Mouse (Mus musculus) T-helper 2 cell (primary cell): ENCODE data around the gene Tspear.
"Not testable (repeated sequence)": the region's sequence is repeated elsewhere in the genome, so short reads cannot be mapped to it uniquely, and the experiment has no call there.

Source experiments
- in situ Hi-C: fragments of 300-600 bp; cut with MboI, MseI; formaldehyde crosslinking; loops from one replicate; pipeline ENCODE4 v1.15.1; 2025; ENCODE audit warnings: high pct_unique_total_duplicates

Gene Tspear

GRCm38 (mm10) chr10:77709831-77710230 is 23.5 kb downstream of the Tspear start:
- in situ Hi-C loops: no loop called here

GRCm38 (mm10) chr10:77711157-77711556 is 24.8 kb downstream of the Tspear start, which contains the start of gene Gm10024:
Gm10024 (plus strand) TSS chr10:77711457.
- in situ Hi-C loops: not testable (repeated sequence)

- in situ Hi-C loops: no loop called here
Observed at GRCm38 (mm10) chr10:77713734-77714133, 27.4 kb downstream of the Tspear start.

GRCm38 (mm10) chr10:77715507-77715906 is 29.1 kb downstream of the Tspear start, which contains the start of gene Gm10142:
Gm10142 (plus strand) TSS chr10:77715807.
- in situ Hi-C loops: no loop called here

- in situ Hi-C loops: not testable (repeated sequence)
Observed at GRCm38 (mm10) chr10:77720299-77720698, 33.9 kb downstream of the Tspear start, which contains the start of gene Krtap12-1. Krtap12-1 (plus strand) TSS chr10:77720599.

- in situ Hi-C loops: no loop called here
Observed at GRCm38 (mm10) chr10:77724855-77725254, 38.5 kb downstream of the Tspear start.

GRCm38 (mm10) chr10:77726186-77726585 is 39.8 kb downstream of the Tspear start, which contains the start of gene Gm10100:
Gm10100 (plus strand) TSS chr10:77726486.
- in situ Hi-C loops: no loop called here

GRCm38 (mm10) chr10:77728280-77728679 is 41.9 kb downstream of the Tspear start:
- in situ Hi-C loops: no loop called here

GRCm38 (mm10) chr10:77729241-77729640 is 42.9 kb downstream of the Tspear start:
- in situ Hi-C loops: no loop called here

GRCm38 (mm10) chr10:77735928-77736327 is 49.6 kb downstream of the Tspear start:
- in situ Hi-C loops: no loop called here

GRCm38 (mm10) chr10:77738929-77739328 is 52.6 kb downstream of the Tspear start:
- in situ Hi-C loops: no loop called here

- in situ Hi-C loops: not testable (repeated sequence)
Observed at GRCm38 (mm10) chr10:77741924-77742688, 55.7 kb downstream of the Tspear start, which contains the start of gene Gm18596. Gm18596 (minus strand) TSS chr10:77742638.

- in situ Hi-C loops: not testable (repeated sequence)
Observed at GRCm38 (mm10) chr10:77750686-77751085, 64.3 kb downstream of the Tspear start.

- in situ Hi-C loops: not testable (repeated sequence)
Observed at GRCm38 (mm10) chr10:77751254-77751653, 64.9 kb downstream of the Tspear start, which contains the start of gene Gm9736. Gm9736 (minus strand) TSS chr10:77751354.

GRCm38 (mm10) chr10:77752312-77752711 is 65.9 kb downstream of the Tspear start:
- in situ Hi-C loops: not testable (repeated sequence)

GRCm38 (mm10) chr10:77753448-77753847 is 67.1 kb downstream of the Tspear start:
- in situ Hi-C loops: no loop called here

- in situ Hi-C loops: not testable (repeated sequence)
Observed at GRCm38 (mm10) chr10:77759582-77759981, 73.2 kb downstream of the Tspear start, which contains the start of gene Gm3233. Gm3233 (minus strand) TSS chr10:77759682.

- in situ Hi-C loops: no loop called here
Observed at GRCm38 (mm10) chr10:77769727-77770126, 83.4 kb downstream of the Tspear start.

- in situ Hi-C loops: not testable (repeated sequence)
Observed at GRCm38 (mm10) chr10:77771225-77771624, 84.9 kb downstream of the Tspear start, which contains the start of gene Gm3238. Gm3238 (minus strand) TSS chr10:77771325.

GRCm38 (mm10) chr10:77772142-77772541 is 85.8 kb downstream of the Tspear start:
- in situ Hi-C loops: not testable (repeated sequence)

GRCm38 (mm10) chr10:77776844-77777243 is 90.5 kb downstream of the Tspear start, which contains the start of gene Gm7138:
Gm7138 (minus strand) TSS chr10:77776944.
- in situ Hi-C loops: not testable (repeated sequence)

- in situ Hi-C loops: not testable (repeated sequence)
Observed at GRCm38 (mm10) chr10:77782442-77782841, 96.1 kb downstream of the Tspear start, which contains the start of gene Gm3250. Gm3250 (minus strand) TSS chr10:77782542.

GRCm38 (mm10) chr10:77783396-77783795 is 97.0 kb downstream of the Tspear start:
- in situ Hi-C loops: not testable (repeated sequence)
